Mouse (Mus musculus) cerebellum, postnatal 14 days (tissue): ENCODE data around the gene Cd55.
"Not testable (repeated sequence)": the region's sequence is repeated elsewhere in the genome, so short reads cannot be mapped to it uniquely, and the experiment has no call there.

Experiments
- DNase-seq, 2 experiments: peaks; one replicate each; pipeline ENCODE4 v3.0.0; 2021; ENCODE audit warnings: mixed read lengths in 2 of 2

Gene Cd55

DNA sequence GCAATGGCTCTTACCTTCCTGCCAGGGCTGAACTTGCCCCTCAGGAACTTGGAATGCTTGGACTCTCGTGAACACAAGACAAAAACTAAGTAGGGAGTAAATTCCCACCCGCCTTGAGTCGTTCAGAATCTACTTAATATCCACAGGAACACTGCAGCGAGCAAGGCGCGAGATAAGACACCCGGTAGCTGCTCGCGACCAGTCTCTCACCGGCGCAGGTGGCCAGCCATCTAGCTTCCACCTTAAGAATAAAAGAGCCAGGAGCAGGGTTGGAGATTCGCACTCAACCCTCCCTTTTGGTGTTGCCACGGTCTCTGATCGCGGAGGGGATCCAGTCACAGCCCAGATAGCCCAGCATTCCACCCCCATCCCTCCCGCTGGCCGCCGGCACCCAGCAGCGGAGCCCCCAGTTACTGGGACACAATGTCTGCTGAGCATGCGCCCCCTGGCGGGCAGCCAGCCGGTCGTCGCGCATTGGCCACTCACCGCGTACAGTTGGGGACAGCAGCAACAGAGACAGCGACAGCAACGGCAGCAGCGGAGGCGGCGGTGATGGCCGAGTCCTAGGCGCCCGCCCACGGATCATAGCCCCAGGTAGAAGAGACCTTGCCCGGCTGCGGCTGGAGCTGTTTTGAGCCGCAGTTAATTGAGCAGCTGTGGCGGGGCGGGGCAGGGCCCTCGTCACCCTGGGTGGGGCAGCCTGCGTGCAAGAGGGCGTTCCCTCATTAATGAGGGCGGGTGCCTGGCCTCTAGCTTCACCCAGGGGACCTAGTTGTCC lies at the start of gene Cd55:
Gene Cd55 (minus strand): TSS at position 661 of the 778 bp plus-strand sequence.
- peak; percentile 88 to 91 for DNase-seq

DNA sequence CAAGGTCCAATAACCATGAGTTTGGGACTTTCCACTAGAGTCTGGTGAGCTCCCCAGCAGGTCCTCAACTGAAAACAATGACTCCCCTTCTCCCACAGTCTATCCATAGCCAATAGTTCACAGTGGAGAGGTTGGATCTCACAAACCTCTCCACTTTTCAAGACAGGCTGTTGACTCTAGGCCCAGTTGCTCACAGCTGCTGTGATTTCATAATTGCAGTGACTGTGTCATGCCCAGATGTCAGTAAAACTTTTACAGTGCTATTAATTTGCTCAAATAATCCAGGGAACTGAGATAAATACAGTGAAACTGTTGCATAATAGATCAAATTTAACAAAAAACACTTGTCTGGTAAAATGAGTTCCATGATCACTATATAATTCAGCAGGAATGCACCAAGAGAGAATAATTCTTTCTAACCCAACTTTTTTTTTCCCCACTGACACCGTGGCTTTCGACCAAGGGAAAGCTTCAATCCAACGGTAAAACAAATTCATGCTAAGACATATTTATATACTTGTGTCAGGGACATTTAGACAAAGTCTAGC lies 49.4 kb upstream of the Cd55 start:
- DNase-seq: no peak

DNA sequence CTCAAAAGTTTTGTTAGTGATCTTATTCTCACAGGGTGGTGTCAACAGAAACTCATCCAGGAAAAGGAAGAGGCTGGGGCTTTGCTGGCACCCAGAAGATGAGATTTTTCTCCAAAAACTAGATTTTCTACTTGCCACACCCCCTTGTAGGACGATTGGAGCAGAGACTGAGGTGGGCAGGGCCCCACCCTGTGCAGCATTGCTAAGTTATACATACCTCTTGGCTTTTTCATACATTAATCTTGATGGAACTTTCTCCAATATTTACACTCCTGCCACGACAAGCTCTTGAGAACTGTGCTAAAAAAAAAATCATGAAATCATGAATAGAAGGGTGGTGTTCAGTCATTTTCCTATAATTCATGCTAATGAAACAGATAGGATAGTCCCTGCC lies 46.4 kb upstream of the Cd55 start:
- no peak for DNase-seq

DNA sequence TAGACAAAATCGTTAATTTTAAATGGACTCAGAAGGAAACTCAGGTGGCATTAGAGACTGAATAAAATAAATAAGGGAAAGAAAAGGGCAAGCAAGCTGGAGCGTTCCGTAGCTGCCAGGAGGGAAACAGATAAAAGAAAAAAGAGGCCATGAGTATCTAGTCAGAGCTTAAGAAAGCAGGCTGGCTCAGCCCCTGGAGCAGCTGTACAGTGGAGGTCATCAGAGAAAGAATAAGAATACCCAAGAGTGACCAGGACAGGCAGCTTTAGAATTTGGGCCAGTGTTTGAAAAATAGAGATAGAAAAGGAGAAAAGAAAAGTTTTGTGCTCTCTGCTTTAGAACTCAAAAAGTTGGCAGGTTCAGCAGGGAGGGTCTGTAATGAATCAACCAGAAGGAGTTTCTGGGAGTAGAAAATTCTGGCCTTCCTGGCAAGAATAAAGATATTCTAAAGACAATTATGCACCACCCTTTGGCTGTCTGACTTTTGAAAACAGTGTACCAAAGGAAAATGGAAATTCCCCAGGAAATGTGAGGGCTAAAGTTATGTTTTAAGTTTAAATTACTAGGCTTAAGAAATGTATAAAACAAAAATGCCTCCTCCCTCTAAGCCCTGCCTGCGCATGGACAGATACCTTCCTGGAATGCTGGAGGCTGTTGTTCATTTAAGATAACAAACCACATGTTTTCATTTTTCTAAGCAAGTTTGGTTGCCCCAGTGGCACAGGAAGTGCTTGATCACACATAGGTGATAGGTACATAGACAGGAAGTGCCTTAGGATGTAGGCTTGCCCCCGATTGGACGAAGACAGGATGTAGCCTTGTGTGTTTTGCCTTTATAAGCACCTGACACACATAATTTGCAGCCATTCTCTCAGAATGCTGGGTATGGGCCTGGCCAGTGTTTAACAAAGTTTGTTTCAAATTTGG lies 45.7 kb upstream of the Cd55 start:
- DNase-seq: no peak

- DNase-seq: no peak
Observed at GRCm38 (mm10) chr1:130507408-130507807, 44.9 kb upstream of the Cd55 start.

- DNase-seq: no peak
Observed at GRCm38 (mm10) chr1:130499962-130500361, 37.4 kb upstream of the Cd55 start.

- DNase-seq: no peak
Observed at GRCm38 (mm10) chr1:130498331-130498730, 35.8 kb upstream of the Cd55 start.

- DNase-seq: no peak
Observed at GRCm38 (mm10) chr1:130486816-130487545, 24.4 kb upstream of the Cd55 start.

- DNase-seq: no peak
Observed at GRCm38 (mm10) chr1:130485828-130486620, 23.5 kb upstream of the Cd55 start.

DNA sequence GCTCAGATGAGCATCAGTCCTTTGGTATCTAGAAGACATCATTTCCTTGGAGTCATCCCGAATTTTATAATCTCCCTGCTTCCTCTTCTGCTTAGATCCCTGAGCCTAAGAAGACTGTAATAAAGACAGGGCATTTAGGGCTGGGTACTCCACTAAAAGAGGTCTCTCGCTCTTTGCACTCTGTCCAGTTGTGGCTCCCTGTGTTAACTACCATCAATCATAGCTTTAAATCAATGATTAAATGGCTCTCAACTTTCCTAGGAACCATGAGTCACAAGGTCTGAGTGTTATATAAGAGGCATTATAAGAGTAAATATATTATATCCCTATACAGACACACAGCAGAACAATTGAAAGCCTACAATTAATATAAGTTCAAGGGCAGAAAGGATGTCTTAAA lies 22.8 kb upstream of the Cd55 start:
- DNase-seq: no peak

- DNase-seq: no peak
Observed at GRCm38 (mm10) chr1:130474936-130475335, 12.4 kb upstream of the Cd55 start.

GRCm38 (mm10) chr1:130474226-130474625 lies 11.7 kb upstream of the Cd55 start:
- no peak for DNase-seq

DNA sequence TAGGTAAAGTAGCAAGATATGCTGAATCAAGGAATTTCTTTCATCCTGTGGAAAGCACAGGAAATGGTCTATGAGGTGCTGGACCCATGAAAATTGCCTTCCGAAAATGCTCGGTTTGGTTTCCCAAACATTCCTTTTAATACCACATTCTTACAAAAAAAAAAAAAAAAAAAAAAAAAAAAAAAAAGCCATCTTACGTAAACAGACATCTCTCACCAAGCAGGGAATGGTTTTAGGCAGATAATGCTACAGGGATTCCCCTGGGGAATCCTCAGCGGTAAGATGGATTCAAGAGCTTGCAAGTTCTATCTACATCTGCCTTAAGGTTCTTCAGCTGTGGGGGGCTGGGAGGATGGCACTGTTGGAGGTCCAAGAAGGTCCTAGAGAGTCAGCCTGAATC lies 7.5 kb upstream of the Cd55 start:
- DNase-seq: no peak

DNA sequence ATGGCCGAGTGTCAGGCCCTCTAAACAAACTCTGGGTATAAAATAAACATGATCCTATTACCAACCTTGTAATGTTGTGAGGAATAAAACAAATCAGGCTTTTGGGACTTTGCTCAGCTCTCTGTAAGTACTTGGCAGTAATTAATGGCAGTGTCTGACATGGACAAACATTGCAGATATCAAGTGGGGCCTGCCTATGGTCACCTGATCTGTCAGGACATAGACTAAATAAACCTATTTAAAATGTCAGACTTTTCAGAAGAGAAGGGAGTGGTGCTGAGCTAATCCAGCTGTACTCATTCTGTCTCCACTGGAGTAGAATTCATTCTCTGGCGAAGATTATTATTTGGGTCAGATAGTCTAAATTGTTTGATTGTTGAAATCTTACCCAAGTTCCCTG lies 4.9 kb upstream of the Cd55 start:
- DNase-seq: no peak

DNA sequence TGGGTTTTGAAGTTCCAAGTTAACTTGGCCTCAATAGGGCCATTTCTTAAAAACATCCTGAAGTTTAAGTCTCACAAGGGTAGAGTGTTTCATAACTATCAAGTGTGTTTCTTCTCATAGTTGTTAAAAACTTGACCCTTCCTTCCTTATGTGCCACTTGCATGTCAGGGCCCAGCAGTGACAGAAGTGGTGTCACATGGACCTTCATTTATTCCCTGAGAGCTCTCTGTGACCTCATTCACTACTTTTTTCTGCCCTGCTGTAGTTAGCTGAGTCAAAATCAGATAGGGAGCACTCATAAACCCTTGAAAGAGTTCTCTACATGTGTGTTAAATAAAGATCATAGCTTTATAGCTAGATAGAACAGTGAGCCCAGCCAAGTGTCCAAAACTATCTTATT lies 1.6 kb upstream of the Cd55 start:
- no peak for DNase-seq

DNA sequence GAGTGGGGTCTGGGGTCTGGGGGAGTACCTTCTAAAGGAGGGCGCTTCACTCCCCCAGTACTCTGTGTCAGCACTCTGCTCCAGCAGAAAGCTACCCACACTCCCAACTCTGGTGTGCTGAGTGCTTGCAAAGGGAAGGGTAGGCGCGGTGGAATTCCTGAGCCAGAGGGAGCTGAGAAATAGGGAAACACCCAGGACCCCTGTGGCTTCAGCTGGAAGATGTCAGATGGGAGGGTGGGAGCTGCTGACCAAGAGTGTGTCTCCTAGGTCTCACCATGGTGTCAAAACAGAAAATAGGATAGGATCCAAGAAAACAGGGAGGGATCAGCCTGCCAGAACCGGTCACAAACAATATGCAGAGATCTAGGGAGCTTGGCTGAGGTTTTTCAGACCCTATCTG lies 323 bp upstream of the Cd55 start:
- DNase-seq: peak; percentile 36 to 44

- DNase-seq: no peak
Observed at GRCm38 (mm10) chr1:130455111-130455510, 7.4 kb downstream of the Cd55 start.

- DNase-seq: not testable (repeated sequence)
Observed at GRCm38 (mm10) chr1:130442930-130443329, 19.6 kb downstream of the Cd55 start.

- no peak for DNase-seq
Observed at GRCm38 (mm10) chr1:130430920-130431319, 31.6 kb downstream of the Cd55 start.

DNA sequence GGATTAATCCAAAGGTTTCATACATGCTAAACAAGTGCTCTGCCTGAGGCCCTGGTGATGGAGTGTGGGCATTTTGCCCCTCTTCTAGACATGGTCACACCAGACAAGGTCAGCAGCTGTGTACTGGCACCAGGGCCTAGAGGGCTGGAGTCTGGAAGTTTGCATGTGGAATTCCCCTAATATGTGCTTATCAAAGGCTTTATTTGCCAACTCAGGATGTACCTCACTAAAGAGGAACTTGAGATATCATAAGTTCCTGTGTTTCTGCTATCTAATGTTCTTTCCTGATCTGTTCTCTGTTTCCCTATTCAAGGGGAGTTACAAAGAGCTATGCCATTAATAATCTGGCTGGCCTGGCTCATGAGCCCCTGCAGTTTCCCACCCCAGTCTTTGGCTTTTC lies 33.9 kb downstream of the Cd55 start:
- DNase-seq: not testable (repeated sequence)

DNA sequence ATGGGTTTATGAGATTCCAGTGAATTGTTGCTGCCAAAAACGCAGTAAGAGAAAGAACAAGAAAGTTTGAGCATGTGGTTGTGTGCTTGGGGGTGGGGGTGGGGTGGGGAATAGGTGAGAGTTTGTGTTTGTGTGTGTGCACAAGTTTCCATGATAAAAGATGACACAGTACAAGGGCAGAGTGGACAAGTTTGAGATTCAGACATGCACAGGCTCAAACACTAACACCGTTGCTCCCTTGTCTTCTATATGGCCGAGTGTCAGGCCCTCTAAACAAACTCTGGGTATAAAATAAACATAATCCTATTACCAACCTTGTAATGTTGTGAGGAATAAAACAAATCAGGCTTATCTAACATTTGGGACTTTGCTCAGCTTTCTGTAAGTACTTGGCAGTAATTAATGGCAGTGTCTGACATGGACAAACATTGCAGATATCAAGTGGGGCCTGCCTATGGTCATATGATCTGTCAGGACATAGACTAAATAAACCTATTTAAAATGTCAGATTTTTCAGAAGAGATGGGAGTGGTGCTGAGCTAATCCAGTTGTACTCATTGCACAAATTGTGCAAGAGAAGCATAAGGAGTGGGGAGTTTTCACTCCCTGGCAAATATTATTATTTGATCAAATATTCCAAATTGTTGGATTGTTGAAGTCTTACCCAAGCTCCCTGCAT lies 35.2 kb downstream of the Cd55 start:
- not testable (repeated sequence) for DNase-seq
